Mouse (Mus musculus) cerebellum, postnatal 36 days (tissue): ENCODE results near the gene Tspan2.
A peak's percentile ranks its signal among the peaks of the same experiment; 100 is the strongest.

Experiments
- DNase-seq, 2 experiments: peaks; one replicate each; pipeline ENCODE4 v3.0.0; 2021 to 2022; ENCODE audit warnings: mixed read lengths in 2 of 2

Gene Tspan2

GRCm38 (mm10) chr3:102782618-102783017 is 48.3 kb downstream of the Tspan2 start, which contains the start of gene Tshb:
Tshb (minus strand) TSS chr3:102782718.
- DNase-seq, result no peak

GRCm38 (mm10) chr3:102787369-102787768 is 53.0 kb downstream of the Tspan2 start:
- DNase-seq, result no peak

GRCm38 (mm10) chr3:102803937-102804336 is 69.6 kb downstream of the Tspan2 start:
- peak; percentile 80 to 82 for DNase-seq

- no peak for DNase-seq
These were observed 108.1 kb downstream of the Tspan2 start for GRCm38 (mm10) chr3:102842386-102842785.

- DNase-seq, result no peak
These were observed 114.3 kb downstream of the Tspan2 start for GRCm38 (mm10) chr3:102848661-102849060.
